Mouse (Mus musculus) kidney, postnatal 0 days (tissue): ENCODE data around the gene Asic1. TPM values are rescaled to one million over a fixed set of nuclear protein-coding genes. Genes with fewer than 3 reads are reported as not detected.
A peak's percentile ranks its signal among the peaks of the same experiment; 100 is the strongest.

Source experiments
- ATAC-seq: fragments of 200-750 bp; cut with Nextera tagmentation; replicated peaks from 2 replicates; pipeline ENCODE4 v1.8.0; 2017; ENCODE audit warnings: low read depth, moderate number of reproducible peaks, moderate TSS enrichment, moderate library complexity; ENCODE audit not compliant: low FRiP score
- DNase-seq: peaks from one replicate; pipeline ENCODE4 v3.0.0-alpha.2; 2016; ENCODE audit warnings: low spot score
- H3K27ac ChIP-seq: fragments of 300-500 bp; sonication (generic); 2 replicates; pipeline ENCODE4 v1.5.1; 2014; ENCODE audit warnings: mild to moderate bottlenecking
- H3K27me3 ChIP-seq: fragments of 300-500 bp; sonication (generic); 2 replicates; pipeline ENCODE4 v1.6.1; 2014; ENCODE audit warnings: low read length, mixed read lengths; ENCODE audit not compliant: insufficient read depth
- H3K36me3 ChIP-seq: fragments of 300-500 bp; sonication (generic); 2 replicates; pipeline ENCODE4 v1.6.1; 2014; ENCODE audit warnings: low read length, mixed read lengths; ENCODE audit not compliant: insufficient read depth
- H3K4me1 ChIP-seq: fragments of 300-500 bp; sonication (generic); replicated peaks from 2 replicates; pipeline ENCODE4 v1.6.1; 2014; ENCODE audit warnings: antibody characterized with exemption, low read length, mixed read lengths; ENCODE audit not compliant: insufficient read depth
- H3K4me2 ChIP-seq: fragments of 300-500 bp; sonication (generic); 2 replicates; pipeline ENCODE4 v1.6.1; 2014; ENCODE audit warnings: mild to moderate bottlenecking, low read length, moderate library complexity, mixed read lengths
- H3K4me3 ChIP-seq: fragments of 300-500 bp; sonication (generic); replicated peaks from 2 replicates; pipeline ENCODE4 v1.5.1; 2014; ENCODE audit warnings: low read depth, low read length
- H3K9ac ChIP-seq: fragments of 300-500 bp; sonication (generic); 2 replicates; pipeline ENCODE4 v1.6.1; 2014; ENCODE audit warnings: low read depth, low read length
- H3K9me3 ChIP-seq: fragments of 300-500 bp; sonication (generic); replicated peaks from 2 replicates; pipeline ENCODE4 v1.6.1; 2016; ENCODE audit warnings: low read length, inconsistent platforms, mixed read lengths
- CTCF ChIP-seq: IDR thresholded peaks from 2 replicates; pipeline ENCODE4 v1.5.1; 2016; ENCODE audit warnings: antibody characterized with exemption, low read depth, mild to moderate bottlenecking, moderate library complexity
- WGBS: fragments of 180-500 bp; shearing (Covaris S2); extraction: QIAGEN DNeasy Blood & Tissue Kit; methylation state at CpG from one replicate; pipeline ENCODE4 v1.1.7; 2014; 5-methylcytosine and 5-hydroxymethylcytosine counted together
- polyA plus RNA-seq: library from polyadenylated mRNA; unstranded; fragments of >200 nt; fragmentation: Nextera tagmentation; extraction: Ambion mirVana; gene quantifications from 2 replicates; pipeline ENCODE4 v1.2.1, GENCODE M21; 2015

The Asic1 gene
- polyA plus RNA-seq, 1 experiment from 2014 or later, result 1.1 TPM

DNA sequence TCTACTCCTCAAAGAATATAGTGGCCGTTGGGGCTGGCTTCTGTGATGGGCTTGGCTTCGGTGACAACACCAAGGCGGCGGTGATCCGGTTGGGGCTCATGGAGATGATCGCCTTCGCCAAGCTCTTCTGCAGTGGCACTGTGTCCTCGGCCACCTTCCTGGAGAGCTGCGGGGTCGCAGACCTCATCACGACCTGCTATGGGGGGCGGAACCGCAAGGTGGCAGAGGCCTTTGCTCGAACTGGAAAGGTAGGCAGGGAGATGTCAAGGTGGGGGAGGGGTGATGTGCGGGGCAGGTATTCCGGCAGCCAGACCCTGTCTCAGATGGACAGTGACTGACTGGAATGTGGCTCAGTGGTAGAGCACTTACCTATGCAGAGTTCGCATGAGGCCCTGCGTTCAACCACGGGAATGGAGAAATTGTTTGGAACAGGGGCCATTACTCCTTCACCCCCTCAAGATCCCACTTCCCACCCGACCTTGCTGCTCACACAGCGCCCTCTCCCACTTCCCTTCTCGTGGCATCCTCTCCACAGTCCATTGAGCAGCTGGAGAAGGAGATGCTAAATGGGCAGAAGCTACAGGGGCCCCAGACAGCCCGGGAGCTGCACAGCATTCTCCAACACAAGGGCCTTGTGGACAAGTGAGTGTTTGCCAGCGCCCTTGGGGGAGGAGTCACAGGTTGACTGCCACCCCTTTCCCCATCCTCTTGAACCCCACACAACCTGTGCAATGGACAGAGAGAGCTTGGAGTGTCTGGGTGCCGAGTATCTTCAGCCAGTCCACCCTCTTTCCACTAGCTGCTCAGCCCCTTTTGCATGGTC, 52.0 kb downstream of the Asic1 start:
- no peaks in the 10 kb centered on the region for H3K27me3 ChIP-seq
- no peak for TF ChIP-seq CTCF
- no peak overlapping the region for H3K27ac ChIP-seq
- no peak overlapping the region for H3K9ac ChIP-seq
- DNase-seq (no peak), ATAC-seq (no peak)
- H3K9me3 ChIP-seq, result no peaks in the 10 kb centered on the region
- H3K4me1 ChIP-seq, result peaks cover 40% of the 10 kb centered on the region
- H3K4me2 ChIP-seq, result no peak overlapping the region
- H3K4me3 ChIP-seq, result no peak overlapping the region
- WGBS, result 74% methylated on average over 25 of the region's 25 CpGs
- H3K36me3 ChIP-seq, result no peaks in the 10 kb centered on the region

DNA sequence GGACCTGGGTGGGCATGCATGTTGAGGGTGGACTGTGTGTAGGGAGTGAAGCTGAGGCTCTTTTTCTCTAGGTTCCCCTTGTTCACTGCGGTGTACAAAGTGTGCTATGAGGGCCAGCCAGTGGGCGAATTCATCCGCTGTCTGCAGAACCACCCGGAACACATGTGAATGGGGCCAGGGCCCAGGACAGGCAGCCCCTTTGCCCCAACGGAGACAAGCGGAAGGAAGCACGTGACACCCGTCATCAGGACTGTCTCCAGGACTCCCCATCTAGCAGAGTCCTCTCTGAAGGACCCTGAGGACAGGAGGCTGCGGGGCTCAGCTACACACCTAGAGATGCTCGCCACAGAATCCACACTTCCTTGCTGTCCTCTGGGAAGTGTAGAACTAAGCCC, 52.9 kb downstream of the Asic1 start:
- ATAC-seq (no peak), DNase-seq (no peak)
- no peaks in the 10 kb centered on the region for H3K9me3 ChIP-seq
- peaks cover 1% of the 10 kb centered on the region; the same call in 1 of the 2 replicates for H3K36me3 ChIP-seq
- 0 out of 2 replicates have a peak overlapping the region, but pooled peaks have one; percentile 18 for H3K9ac ChIP-seq
- no peak for TF ChIP-seq CTCF
- no peak overlapping the region for H3K4me3 ChIP-seq
- no peaks in the 10 kb centered on the region for H3K27me3 ChIP-seq
- H3K4me1 ChIP-seq, result peaks cover 35% of the 10 kb centered on the region
- H3K4me2 ChIP-seq, result no peak overlapping the region
- WGBS, result 62% methylated on average over 10 of the region's 10 CpGs
- H3K27ac ChIP-seq, result peak overlapping the region; percentile 91

DNA sequence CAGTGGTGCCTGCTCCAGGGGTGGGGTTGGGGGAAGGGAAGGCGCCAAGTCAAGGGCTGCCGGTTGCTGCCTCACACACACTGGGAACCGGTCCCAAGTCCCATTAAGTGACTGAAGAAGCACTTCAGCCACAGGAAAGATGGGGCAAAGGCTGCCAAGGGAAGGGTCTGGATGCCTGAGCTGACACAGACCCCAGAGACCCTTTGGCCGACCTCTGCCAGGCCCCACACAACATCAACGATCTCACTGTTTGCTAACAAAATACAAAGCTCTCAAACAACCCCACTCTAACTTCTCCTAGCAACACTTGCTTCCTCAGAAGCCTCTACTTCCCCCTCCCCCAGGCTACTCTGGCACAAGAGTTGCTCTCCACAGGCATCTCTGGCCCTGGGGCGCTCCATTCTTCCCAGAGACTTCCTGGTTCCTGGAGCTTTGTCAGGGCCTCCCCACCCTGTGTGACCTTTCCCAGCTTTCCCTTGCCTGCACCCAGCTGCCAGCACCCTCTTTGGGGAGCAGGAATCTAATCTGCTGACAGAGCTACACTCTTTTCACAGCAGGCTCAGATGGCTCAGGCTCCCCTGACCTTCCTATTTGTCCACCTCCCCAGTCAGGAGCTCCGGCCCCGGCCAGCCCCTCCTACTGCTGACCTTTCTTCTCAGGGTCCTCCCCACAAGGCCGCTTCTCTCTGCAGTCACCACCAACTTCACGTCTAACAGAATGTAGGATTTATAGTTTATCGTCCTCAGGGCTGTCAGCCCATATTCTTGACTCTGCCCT, 53.5 kb downstream of the Asic1 start:
- H3K4me1 ChIP-seq, result peaks cover 30% of the 10 kb centered on the region
- H3K27me3 ChIP-seq, result no peaks in the 10 kb centered on the region
- H3K9me3 ChIP-seq, result no peaks in the 10 kb centered on the region
- DNase-seq (peak; percentile 70), ATAC-seq (peak; percentile 1; the same call in 1 of the 2 replicates)
- no peak overlapping the region for H3K4me3 ChIP-seq
- no peak for TF ChIP-seq CTCF
- peak overlapping the region; percentile 91 for H3K27ac ChIP-seq
- peaks cover 5% of the 10 kb centered on the region; the same call in 1 of the 2 replicates for H3K36me3 ChIP-seq
- peak overlapping the region; percentile 38; the same call in 1 of the 2 replicates for H3K9ac ChIP-seq
- peak overlapping the region; percentile 60 for H3K4me2 ChIP-seq
- 14% methylated on average over 11 of the region's 11 CpGs for WGBS

DNA sequence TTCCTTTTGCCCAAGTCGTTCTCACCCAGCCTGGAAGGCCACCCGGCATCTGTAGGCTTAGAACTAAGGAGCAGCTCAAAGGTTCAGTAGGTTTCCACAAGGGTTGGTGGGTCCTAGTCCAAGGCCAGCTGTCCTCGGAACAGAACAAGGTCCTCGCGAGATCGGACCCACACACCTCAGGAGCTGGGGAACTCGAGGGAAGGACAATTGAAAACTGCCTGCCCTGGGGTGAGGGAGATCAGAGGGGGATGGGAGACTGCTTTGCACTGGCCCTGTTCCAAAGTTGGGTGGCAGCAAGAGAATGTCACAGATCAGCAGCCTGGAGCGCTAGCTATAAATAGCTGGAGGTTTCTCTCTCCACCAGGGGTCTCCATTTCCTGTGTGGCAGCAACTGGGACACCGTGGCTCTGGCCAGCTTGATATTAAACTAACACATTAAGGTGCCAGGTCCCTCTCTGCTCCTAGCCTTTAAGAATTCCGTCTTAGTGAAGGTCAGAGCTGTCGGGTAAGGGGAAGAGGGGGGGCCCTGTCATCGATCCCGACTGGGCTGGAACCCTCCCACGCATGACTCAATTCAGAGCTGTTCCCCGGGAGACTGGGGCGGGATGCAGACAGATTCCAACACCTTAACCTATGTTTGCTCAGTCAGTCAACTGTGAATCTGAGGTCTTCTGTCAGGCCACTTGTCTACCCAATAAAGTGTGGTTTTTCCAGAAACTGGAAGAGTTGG, 54.3 kb downstream of the Asic1 start:
- no peak overlapping the region for H3K4me3 ChIP-seq
- peak; percentile 47 for ATAC-seq
- peak overlapping the region; percentile 38; the same call in 1 of the 2 replicates for H3K9ac ChIP-seq
- H3K27ac ChIP-seq, result peak overlapping the region; percentile 91
- H3K9me3 ChIP-seq, result no peaks in the 10 kb centered on the region
- WGBS, result 4% methylated on average over 16 of the region's 16 CpGs
- peak; percentile 82 for TF ChIP-seq CTCF
- DNase-seq, result peak; percentile 94
- H3K27me3 ChIP-seq, result no peaks in the 10 kb centered on the region
- peak overlapping the region; percentile 60 for H3K4me2 ChIP-seq
- peaks cover 26% of the 10 kb centered on the region for H3K4me1 ChIP-seq
- peaks cover 10% of the 10 kb centered on the region; the same call in 1 of the 2 replicates for H3K36me3 ChIP-seq

DNA sequence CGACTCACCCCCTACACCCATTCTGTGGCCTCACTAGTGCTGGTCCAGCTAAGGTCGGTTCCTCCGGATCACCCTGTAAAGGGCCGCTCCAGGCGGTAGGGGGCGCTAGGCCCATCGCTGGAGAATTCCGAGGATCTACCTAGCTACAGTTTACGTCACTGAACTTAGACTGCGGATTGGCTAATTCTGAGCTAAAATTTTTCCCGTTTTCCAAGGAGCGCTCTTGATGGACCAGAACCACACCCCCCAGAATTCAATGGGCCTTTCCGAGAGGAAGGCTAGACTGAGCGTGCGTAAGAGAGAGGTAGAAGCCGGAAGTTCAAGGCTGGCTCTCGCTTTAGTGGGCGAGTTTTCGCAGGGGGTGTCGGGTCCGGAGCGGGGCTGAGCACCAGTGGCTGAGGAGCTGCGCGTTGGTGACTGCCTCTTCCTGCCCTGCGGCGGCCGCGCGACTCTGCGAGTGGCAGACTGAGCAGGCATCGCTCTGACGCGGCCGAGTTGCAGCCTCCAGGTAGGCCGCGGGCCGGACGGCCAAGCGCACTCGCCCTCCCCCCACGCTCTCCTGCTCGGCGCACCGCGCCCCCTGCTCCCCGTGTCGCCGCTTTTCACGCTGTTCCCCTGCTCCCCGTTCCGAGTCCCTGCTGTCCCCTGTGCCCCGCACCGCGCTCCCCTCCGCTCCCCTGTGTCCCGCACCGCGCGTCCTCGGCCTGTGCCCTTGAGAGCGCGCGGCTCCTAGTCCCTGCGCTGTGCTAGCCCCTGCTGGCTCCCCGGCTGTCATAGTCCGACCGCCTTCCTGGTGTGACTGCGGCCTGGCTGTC, 55.4 kb downstream of the Asic1 start, which contains the start of gene Cox14:
Gene Cox14 (plus strand): TSS at position 278 of the 815 bp plus-strand sequence.
- peaks cover 10% of the 10 kb centered on the region; the same call in 1 of the 2 replicates for H3K36me3 ChIP-seq
- H3K4me3 ChIP-seq, result peak within 1 kb of the TSS; percentile 83
- DNase-seq, result peak; percentile 100
- H3K9ac ChIP-seq, result peak within 1 kb of the TSS; percentile 91
- no peaks in the 10 kb centered on the region for H3K27me3 ChIP-seq
- peak; percentile 99 for TF ChIP-seq CTCF
- peak; percentile 89 for ATAC-seq
- peaks cover 26% of the 10 kb centered on the region for H3K4me1 ChIP-seq
- under 1% methylated on average over 68 of the region's 68 CpGs for WGBS
- no peaks in the 10 kb centered on the region for H3K9me3 ChIP-seq
- peak within 1 kb of the TSS; percentile 77 for H3K4me2 ChIP-seq
- peak within 1 kb of the TSS; percentile 95 for H3K27ac ChIP-seq
